Mouse (Mus musculus) testis, postnatal 10 days (tissue): ENCODE data around the gene Copz1.
A peak's percentile ranks its signal among the peaks of the same experiment; 100 is the strongest.
"Not testable (repeated sequence)": the region's sequence is repeated elsewhere in the genome, so short reads cannot be mapped to it uniquely, and the experiment has no call there.

ENCODE experiments used
- DNase-seq: peaks from one replicate; pipeline ENCODE4 v3.0.0; 2021; ENCODE audit warnings: low spot score

Copz1 gene

DNA sequence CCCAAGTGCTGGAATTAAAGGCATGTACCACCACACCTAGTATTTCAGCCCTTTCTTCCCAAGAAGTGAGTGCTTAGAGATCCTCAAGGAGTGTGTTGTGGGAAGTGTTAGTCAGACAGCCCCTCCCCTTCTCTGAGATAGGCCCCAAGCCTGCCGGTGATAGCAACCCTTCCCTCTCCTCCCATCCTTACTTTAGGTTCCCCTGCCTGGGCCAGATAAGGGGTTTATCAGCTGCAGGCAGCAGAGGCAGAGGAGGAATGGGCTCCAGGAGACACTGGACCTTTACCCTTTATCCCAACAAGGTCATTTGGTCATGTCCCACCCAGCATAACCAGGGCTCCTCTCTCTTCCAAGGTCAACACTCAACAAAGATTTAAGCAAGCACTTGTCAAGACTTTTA lies 20.9 kb upstream of the Copz1 start:
- DNase-seq = no peak

- DNase-seq = no peak
Measured at GRCm38 (mm10) chr15:103252660-103253059, 19.9 kb upstream of the Copz1 start.

DNA sequence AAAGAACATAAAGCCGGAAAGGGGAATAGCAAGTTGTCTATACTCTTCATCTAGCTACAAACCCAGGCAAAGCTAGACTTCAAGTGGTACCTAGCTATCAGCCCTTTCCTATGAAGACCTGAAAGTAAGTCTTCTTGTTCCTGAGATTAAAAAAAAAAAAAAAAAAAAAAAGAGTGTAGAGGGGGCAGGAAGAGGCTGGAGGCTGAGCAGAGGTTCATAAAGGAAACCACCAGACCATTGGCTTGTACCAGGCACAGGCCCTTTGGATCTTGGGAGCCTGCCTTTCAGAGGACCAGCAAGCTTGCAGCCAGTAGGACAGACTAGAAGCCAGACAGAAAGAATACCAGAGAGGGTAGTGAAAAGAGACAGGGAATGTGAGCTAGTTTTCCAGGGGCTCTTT lies 19.2 kb upstream of the Copz1 start:
- DNase-seq = no peak

GRCm38 (mm10) chr15:103255169-103255568 lies 17.3 kb upstream of the Copz1 start:
- DNase-seq = peak; percentile 62

- no peak for DNase-seq
Measured at GRCm38 (mm10) chr15:103256210-103256986, 16.1 kb upstream of the Copz1 start.

DNA sequence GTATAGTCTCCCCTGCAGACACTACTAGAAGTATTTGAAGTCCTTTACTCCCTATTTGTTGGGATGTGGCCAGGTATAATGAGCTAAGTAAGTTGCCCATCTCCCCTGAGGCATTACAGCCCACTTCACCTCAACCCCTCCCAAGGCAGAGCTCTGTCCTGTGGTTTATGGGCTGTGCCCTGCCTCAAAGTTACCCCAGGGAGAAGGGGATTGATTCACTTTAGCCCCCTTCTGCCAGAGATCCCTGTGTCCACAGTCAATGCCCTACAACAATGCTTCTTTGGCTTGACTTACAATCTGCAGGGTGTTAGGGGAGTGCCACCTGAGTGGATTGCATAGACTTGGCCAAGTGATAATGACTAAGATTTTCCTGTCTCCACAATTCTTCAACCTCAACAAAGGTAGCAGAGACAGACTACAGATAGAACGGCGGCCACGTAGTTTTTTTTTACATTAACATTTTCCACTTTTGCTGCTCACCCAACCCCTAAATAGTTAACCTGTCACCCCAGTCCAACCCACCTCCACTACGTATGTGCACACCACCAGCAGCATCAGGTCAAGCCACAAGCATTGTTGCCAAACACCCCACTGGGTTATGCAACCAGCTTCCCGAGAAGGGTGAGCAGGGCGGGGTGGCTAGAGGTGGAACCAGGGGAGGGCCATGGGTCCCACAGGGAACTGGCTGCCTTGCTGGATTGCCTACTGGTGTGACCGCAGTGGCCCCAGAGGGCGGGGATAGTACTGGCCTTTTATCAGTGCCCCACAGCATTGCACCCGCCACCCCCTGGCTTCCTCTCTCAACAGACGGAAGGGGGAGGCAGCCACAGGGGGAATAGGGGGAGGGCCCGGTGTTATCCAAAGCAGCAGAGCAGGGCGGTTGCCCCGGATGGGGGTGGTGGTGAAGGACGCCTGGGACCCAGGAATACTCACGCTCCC lies 14.5 kb upstream of the Copz1 start, which contains the start of gene Nfe2:
TSS of gene Nfe2 (minus strand) at position 614 of the 939 bp plus-strand sequence.
- peak; percentile 55 for DNase-seq

DNA sequence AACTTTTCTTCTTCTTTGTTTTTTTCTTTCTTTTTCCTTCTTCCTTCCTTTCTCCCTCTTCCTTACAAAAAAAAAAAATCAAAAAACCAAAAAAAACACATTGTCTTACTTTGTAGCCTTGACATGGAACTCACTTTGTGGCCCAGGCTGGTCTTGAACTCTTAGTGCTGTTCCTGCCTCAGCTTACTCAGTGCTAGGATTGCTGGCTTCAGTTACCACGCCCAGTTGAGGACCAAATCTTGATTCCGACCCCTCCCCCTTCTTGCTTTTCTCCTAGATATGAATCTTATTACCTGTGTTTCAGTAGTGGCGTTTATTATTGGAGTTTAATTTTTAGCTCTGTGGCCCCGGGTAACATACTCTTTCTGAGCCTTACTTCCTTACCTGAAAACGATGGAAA lies 13.4 kb upstream of the Copz1 start:
- no peak for DNase-seq

GRCm38 (mm10) chr15:103259989-103260388 lies 12.5 kb upstream of the Copz1 start:
- DNase-seq = no peak

- DNase-seq = no peak
Measured at GRCm38 (mm10) chr15:103264794-103265193, 7.7 kb upstream of the Copz1 start.

- DNase-seq = no peak
Measured at GRCm38 (mm10) chr15:103268903-103269302, 3.6 kb upstream of the Copz1 start.

DNA sequence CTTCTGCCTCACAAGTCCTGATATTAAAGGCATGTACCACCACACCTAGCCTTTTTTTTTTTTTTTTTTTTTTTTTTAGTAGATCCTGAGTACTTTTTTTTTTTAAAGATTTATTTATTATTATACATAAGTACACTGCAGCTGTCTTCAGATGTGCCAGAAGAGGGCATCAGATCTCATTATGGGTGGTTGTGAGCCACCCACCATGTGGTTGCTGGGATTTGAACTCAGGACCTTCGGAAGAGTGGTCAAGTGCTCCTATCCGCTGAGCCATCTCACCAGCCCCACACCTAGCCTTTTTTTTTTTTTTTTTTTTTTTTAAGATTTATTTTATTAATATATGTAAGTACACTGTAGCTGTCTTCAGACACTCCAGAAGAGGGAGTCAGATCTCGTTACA lies 3.4 kb downstream of the Copz1 start:
- DNase-seq = not testable (repeated sequence)

GRCm38 (mm10) chr15:103277949-103278348 lies 5.4 kb downstream of the Copz1 start:
- DNase-seq = no peak

DNA sequence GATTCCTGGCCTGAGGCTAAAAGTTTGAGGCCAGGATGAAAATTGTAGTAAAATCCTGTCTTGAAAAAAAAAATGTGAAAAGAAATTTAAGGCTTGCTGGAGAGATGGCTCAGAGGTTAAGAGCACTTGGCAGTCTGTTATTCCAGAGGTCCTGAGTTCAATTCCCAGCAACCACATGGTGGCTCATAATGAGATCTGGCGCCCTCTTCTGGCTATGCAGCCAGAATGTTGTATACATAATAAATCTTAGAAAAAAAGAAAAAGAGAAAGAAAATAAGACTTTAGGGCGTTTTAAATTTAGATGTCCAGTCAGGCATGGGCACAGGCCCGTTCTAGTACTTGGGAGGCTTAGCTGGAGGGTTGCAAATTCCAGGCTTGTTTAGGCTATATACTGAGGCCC lies 7.2 kb downstream of the Copz1 start:
- DNase-seq = peak; percentile 70

- DNase-seq = no peak
Measured at GRCm38 (mm10) chr15:103280817-103281464, 8.4 kb downstream of the Copz1 start.

- no peak for DNase-seq
Measured at GRCm38 (mm10) chr15:103281465-103282205, 9.1 kb downstream of the Copz1 start.

- peak; percentile 79 for DNase-seq
Measured at GRCm38 (mm10) chr15:103284066-103284465, 11.6 kb downstream of the Copz1 start.

DNA sequence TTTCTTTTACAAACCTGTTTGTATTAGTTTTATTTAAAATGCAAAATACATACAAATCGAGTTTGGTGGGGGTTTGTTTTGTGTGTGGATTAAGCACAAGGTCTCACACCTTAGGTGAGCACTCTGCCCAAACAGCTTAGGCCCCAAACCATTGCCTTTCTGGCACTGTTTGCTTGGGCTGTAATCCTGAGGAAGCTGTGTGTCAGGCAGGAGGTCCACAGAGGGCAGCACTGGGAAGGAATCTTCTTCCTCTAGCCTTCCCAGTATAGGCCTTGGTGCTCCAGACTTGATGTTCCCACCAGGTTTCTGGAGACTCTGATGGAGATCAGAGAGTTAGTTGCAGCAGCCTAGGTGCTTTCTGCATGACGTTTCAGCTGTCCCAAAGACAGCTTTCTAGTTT lies 12.1 kb downstream of the Copz1 start:
- peak; percentile 64 for DNase-seq

- peak; percentile 60 for DNase-seq
Measured at GRCm38 (mm10) chr15:103285778-103286417, 13.4 kb downstream of the Copz1 start.

DNA sequence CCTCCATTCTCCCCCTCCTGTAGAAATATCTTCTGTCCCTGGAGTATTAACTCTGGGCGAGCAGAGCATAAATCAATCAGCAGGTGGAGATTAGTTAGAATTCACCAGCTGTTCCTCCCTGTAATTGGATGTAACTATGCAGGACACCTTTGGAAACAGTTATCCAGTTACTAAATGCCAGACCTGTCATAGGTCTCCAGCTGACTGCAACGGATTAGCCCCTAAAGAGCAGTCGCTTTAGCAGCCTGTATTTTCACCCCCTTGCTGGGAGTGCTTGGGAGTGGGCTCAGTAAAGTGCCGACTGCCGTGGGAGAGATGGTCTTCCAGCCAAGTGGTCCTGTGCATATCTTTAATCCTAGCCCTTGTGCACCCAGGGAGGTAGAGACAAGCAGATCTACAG lies 17.1 kb downstream of the Copz1 start:
- no peak for DNase-seq

GRCm38 (mm10) chr15:103290417-103290816 lies 17.9 kb downstream of the Copz1 start:
- DNase-seq = no peak

- no peak for DNase-seq
Measured at GRCm38 (mm10) chr15:103290843-103291242, 18.3 kb downstream of the Copz1 start.
